Mouse (Mus musculus): ENCODE measurements at regions not wholly inside any gene's neighbourhood (a gene's known extent, or its start where the extent isn't known, plus 50 kb on each side); places are given as distances from the start of the nearest gene placed in this dataset.

GRCm38 (mm10) chr1:119302349-119302995 lies 119.6 kb downstream of the Inhbb start:
- 60% methylated on average over 7 of the region's 7 CpGs for WGBS
- H3K9me3 ChIP-seq: no peaks in the 10 kb centered on the region
- no peak for ATAC-seq (ENCODE audit: low FRiP score, low read depth)

GRCm38 (mm10) chr1:119301931-119302330 lies 120.1 kb downstream of the Inhbb start:
- Histone ChIP-seq H3K4me1 (replicated peaks) (peaks cover 10% of the 10 kb centered on the region; the same call in 1 of the 2 replicates), H3K4me3 (no peak overlapping the region), H3K27me3 (no peaks in the 10 kb centered on the region), H3K9ac (no peak overlapping the region), H3K4me2 (no peak overlapping the region), H3K27ac (replicated peaks) (no peak overlapping the region), H3K36me3 (no peaks in the 10 kb centered on the region), H3K9me3 (no peaks in the 10 kb centered on the region)
- no peak for ATAC-seq (ENCODE audit: low FRiP score, low read depth)
- 90% methylated on average over 7 of the region's 7 CpGs for WGBS

More at GRCm38 (mm10) chr1:119302349-119302995, 119.6 kb downstream of the Inhbb start:
- no peak overlapping the region for H3K9ac ChIP-seq
- no peaks in the 10 kb centered on the region for H3K27me3 ChIP-seq
- peaks cover 10% of the 10 kb centered on the region; the same call in 1 of the 2 replicates for H3K4me1 ChIP-seq (replicated peaks)
- H3K27ac ChIP-seq (replicated peaks): no peak overlapping the region
- H3K4me2 ChIP-seq: no peak overlapping the region
- H3K4me3 ChIP-seq: no peak overlapping the region
- H3K36me3 ChIP-seq: no peaks in the 10 kb centered on the region

GRCm38 (mm10) chr1:119301258-119301657 lies 120.8 kb downstream of the Inhbb start:
- no peaks in the 10 kb centered on the region for H3K9me3 ChIP-seq
- H3K9ac ChIP-seq: no peak overlapping the region
- H3K27ac ChIP-seq (replicated peaks): no peak overlapping the region
- 94% methylated on average over 11 of the region's 11 CpGs for WGBS
- no peak overlapping the region for H3K4me2 ChIP-seq
- no peak for ATAC-seq (ENCODE audit: low FRiP score, low read depth)
- peaks cover 10% of the 10 kb centered on the region; the same call in 1 of the 2 replicates for H3K4me1 ChIP-seq (replicated peaks)
- H3K27me3 ChIP-seq: no peaks in the 10 kb centered on the region
- no peaks in the 10 kb centered on the region for H3K36me3 ChIP-seq
- H3K4me3 ChIP-seq: no peak overlapping the region

GRCm38 (mm10) chr1:119299842-119300752 lies 122.0 kb downstream of the Inhbb start:
- no peak overlapping the region for H3K4me3 ChIP-seq
- no peak overlapping the region for H3K27ac ChIP-seq (replicated peaks)
- WGBS: 85% methylated on average over 12 of the region's 12 CpGs
- no peak overlapping the region for H3K9ac ChIP-seq
- H3K36me3 ChIP-seq: no peaks in the 10 kb centered on the region
- H3K27me3 ChIP-seq: no peaks in the 10 kb centered on the region
- no peak for ATAC-seq (ENCODE audit: low FRiP score, low read depth)
- peaks cover 10% of the 10 kb centered on the region; the same call in 1 of the 2 replicates for H3K4me1 ChIP-seq (replicated peaks)
- H3K4me2 ChIP-seq: no peak overlapping the region
- H3K9me3 ChIP-seq: no peaks in the 10 kb centered on the region

GRCm38 (mm10) chr1:119298696-119299230 lies 123.3 kb downstream of the Inhbb start:
- no peaks in the 10 kb centered on the region for H3K27me3 ChIP-seq
- no peaks in the 10 kb centered on the region for H3K4me1 ChIP-seq (replicated peaks)
- H3K4me3 ChIP-seq: no peak overlapping the region
- no peak for ATAC-seq (ENCODE audit: low FRiP score, low read depth)
- H3K9ac ChIP-seq: no peak overlapping the region
- H3K36me3 ChIP-seq: no peaks in the 10 kb centered on the region
- 86% methylated on average over 6 of the region's 6 CpGs for WGBS
- H3K9me3 ChIP-seq: no peaks in the 10 kb centered on the region
- no peak overlapping the region for H3K4me2 ChIP-seq
- H3K27ac ChIP-seq (replicated peaks): no peak overlapping the region

- H3K4me2 ChIP-seq: no peak overlapping the region
- no peaks in the 10 kb centered on the region for H3K4me1 ChIP-seq (replicated peaks)
- no peak overlapping the region for H3K27ac ChIP-seq (replicated peaks)
- no peaks in the 10 kb centered on the region for H3K9me3 ChIP-seq
- H3K36me3 ChIP-seq: no peaks in the 10 kb centered on the region
- no peak overlapping the region for H3K9ac ChIP-seq
- WGBS: 86% methylated on average over 8 of the region's 8 CpGs
- no peak overlapping the region for H3K4me3 ChIP-seq
- H3K27me3 ChIP-seq: no peaks in the 10 kb centered on the region
- no peak for ATAC-seq (ENCODE audit: low FRiP score, low read depth)
Measured at GRCm38 (mm10) chr1:119295121-119295520, 126.9 kb downstream of the Inhbb start.

- 86% methylated on average over 9 of the region's 9 CpGs for WGBS
- no peaks in the 10 kb centered on the region for H3K9me3 ChIP-seq
- no peaks in the 10 kb centered on the region for H3K36me3 ChIP-seq
- ATAC-seq (ENCODE audit: low FRiP score, low read depth): no peak
- no peak overlapping the region for H3K4me2 ChIP-seq
- no peak overlapping the region for H3K9ac ChIP-seq
- H3K4me1 ChIP-seq (replicated peaks): no peaks in the 10 kb centered on the region
- H3K27ac ChIP-seq (replicated peaks): no peak overlapping the region
- H3K27me3 ChIP-seq: 0 out of 2 replicates have a peak, but pooled peaks cover 2% of the 10 kb centered on the region
- H3K4me3 ChIP-seq: no peak overlapping the region
Measured at GRCm38 (mm10) chr1:119293839-119294238, 128.2 kb downstream of the Inhbb start.

- no peak for ATAC-seq (ENCODE audit: low FRiP score, low read depth)
- no peak overlapping the region for H3K4me2 ChIP-seq
- WGBS: 69% methylated on average over 7 of the region's 7 CpGs
- H3K9ac ChIP-seq: no peak overlapping the region
- no peaks in the 10 kb centered on the region for H3K4me1 ChIP-seq (replicated peaks)
- 0 out of 2 replicates have a peak, but pooled peaks cover 2% of the 10 kb centered on the region for H3K27me3 ChIP-seq
- H3K36me3 ChIP-seq: no peaks in the 10 kb centered on the region
- no peak overlapping the region for H3K27ac ChIP-seq (replicated peaks)
- no peak overlapping the region for H3K4me3 ChIP-seq
- H3K9me3 ChIP-seq: no peaks in the 10 kb centered on the region
Measured at GRCm38 (mm10) chr1:119292216-119292615, 129.8 kb downstream of the Inhbb start.

- no peak overlapping the region for H3K4me2 ChIP-seq
- no peaks in the 10 kb centered on the region for H3K9me3 ChIP-seq
- no peak for ATAC-seq (ENCODE audit: low FRiP score, low read depth)
- 0 out of 2 replicates have a peak, but pooled peaks cover 2% of the 10 kb centered on the region for H3K27me3 ChIP-seq
- no peak overlapping the region for H3K4me3 ChIP-seq
- WGBS: 74% methylated on average over 8 of the region's 9 CpGs
- no peaks in the 10 kb centered on the region for H3K4me1 ChIP-seq (replicated peaks)
- no peak overlapping the region for H3K27ac ChIP-seq (replicated peaks)
- H3K36me3 ChIP-seq: no peaks in the 10 kb centered on the region
- no peak overlapping the region for H3K9ac ChIP-seq
Measured at GRCm38 (mm10) chr1:119290165-119290916, 131.7 kb downstream of the Inhbb start.

GRCm38 (mm10) chr1:119289516-119290164 lies 132.4 kb downstream of the Inhbb start:
- Histone ChIP-seq H3K4me3 (no peak overlapping the region), H3K27me3 (0 out of 2 replicates have a peak, but pooled peaks cover 2% of the 10 kb centered on the region), H3K4me1 (replicated peaks) (no peaks in the 10 kb centered on the region), H3K36me3 (no peaks in the 10 kb centered on the region), H3K27ac (replicated peaks) (no peak overlapping the region), H3K9ac (no peak overlapping the region), H3K9me3 (no peaks in the 10 kb centered on the region), H3K4me2 (no peak overlapping the region)
- ATAC-seq (ENCODE audit: low FRiP score, low read depth): no peak
- WGBS: 88% methylated on average over 11 of the region's 11 CpGs

GRCm38 (mm10) chr1:119282416-119282815 lies 139.6 kb downstream of the Inhbb start:
- no peaks in the 10 kb centered on the region for H3K4me1 ChIP-seq (replicated peaks)
- H3K36me3 ChIP-seq: no peaks in the 10 kb centered on the region
- no peaks in the 10 kb centered on the region for H3K27me3 ChIP-seq
- H3K9me3 ChIP-seq: no peaks in the 10 kb centered on the region
- no peak overlapping the region for H3K4me3 ChIP-seq
- H3K27ac ChIP-seq (replicated peaks): no peak overlapping the region
- no peak for ATAC-seq (ENCODE audit: low FRiP score, low read depth)
- no peak overlapping the region for H3K4me2 ChIP-seq
- no peak overlapping the region for H3K9ac ChIP-seq
- 83% methylated on average over 1 of the region's 1 CpGs for WGBS
